Mouse (Mus musculus) midbrain, embryonic 16.5 days (tissue): ENCODE results near the gene Olfr965. TPM values are rescaled to one million over a fixed set of nuclear protein-coding genes. Genes with fewer than 3 reads are reported as not detected.
"Not testable (repeated sequence)": the region's sequence is repeated elsewhere in the genome, so short reads cannot be mapped to it uniquely, and the experiment has no call there.

Experiments used
- ATAC-seq: fragments of 200-750 bp; cut with Nextera tagmentation; 2 replicates; pipeline ENCODE4 v1.8.0; 2017; ENCODE audit warnings: moderate TSS enrichment
- H3K27ac ChIP-seq: fragments of 300-500 bp; sonication (generic); 2 replicates; pipeline ENCODE4 v1.5.1; 2014; ENCODE audit warnings: mild to moderate bottlenecking, low read length, mixed read lengths
- H3K27me3 ChIP-seq: fragments of 300-500 bp; sonication (generic); 2 replicates; pipeline ENCODE4 v1.6.1; 2014; ENCODE audit warnings: low read depth, low read length, mixed read lengths; ENCODE audit not compliant: control insufficient read depth, insufficient read depth
- H3K36me3 ChIP-seq: fragments of 300-500 bp; sonication (generic); 2 replicates; pipeline ENCODE4 v1.6.1; 2014; ENCODE audit warnings: mild to moderate bottlenecking, low read length, moderate library complexity, mixed read lengths; ENCODE audit not compliant: control insufficient read depth, insufficient read depth
- H3K4me1 ChIP-seq: fragments of 300-500 bp; sonication (generic); 2 replicates; pipeline ENCODE4 v1.6.1; 2014; ENCODE audit warnings: mild to moderate bottlenecking, low read length, mixed read lengths; ENCODE audit not compliant: control insufficient read depth, insufficient read depth
- H3K4me2 ChIP-seq: fragments of 300-500 bp; sonication (generic); 2 replicates; pipeline ENCODE4 v1.6.1; 2014; ENCODE audit warnings: mild to moderate bottlenecking, low read length, mixed read lengths
- H3K4me3 ChIP-seq: fragments of 300-500 bp; sonication (generic); 2 replicates; pipeline ENCODE4 v1.5.1; 2014; ENCODE audit warnings: low read depth, mild to moderate bottlenecking, low read length, moderate library complexity, mixed read lengths
- H3K9ac ChIP-seq: fragments of 300-500 bp; sonication (generic); 2 replicates; pipeline ENCODE4 v1.6.1; 2014; ENCODE audit warnings: low read depth, low read length, mixed read lengths
- H3K9me3 ChIP-seq: fragments of 300-500 bp; sonication (generic); replicated peaks from 2 replicates; pipeline ENCODE4 v1.6.1; 2014; ENCODE audit warnings: mild to moderate bottlenecking, low read length, mixed read lengths; ENCODE audit not compliant: control insufficient read depth, poor library complexity, severe bottlenecking
- WGBS: fragments of 180-500 bp; shearing (Covaris S2); extraction: QIAGEN DNeasy Blood & Tissue Kit; methylation state at CpG from one replicate; pipeline ENCODE4 v1.1.7; 2014; 5-methylcytosine and 5-hydroxymethylcytosine counted together
- polyA plus RNA-seq: library from polyadenylated mRNA; unstranded; fragments of >200 nt; fragmentation: Nextera tagmentation; extraction: Ambion mirVana; gene quantifications from 2 replicates; pipeline ENCODE4 v1.2.1, GENCODE M21; 2015

The Olfr965 gene
- polyA plus RNA-seq: not detected in 2 replicates

- Histone ChIP-seq H3K4me2 (no peak within 1 kb of the TSS), H3K36me3 (no peaks in the 10 kb centered on the region), H3K4me3 (no peak within 1 kb of the TSS), H3K27ac (no peak within 1 kb of the TSS), H3K9ac (no peak within 1 kb of the TSS), H3K9me3 (no peaks in the 10 kb centered on the region), H3K27me3 (no peaks in the 10 kb centered on the region), H3K4me1 (no peaks in the 10 kb centered on the region)
- ATAC-seq: no peak
Measured at GRCm38 (mm10) chr9:39711053-39711452, at the start of gene Olfr965. Gene Olfr965 (plus strand): TSS chr9:39711353.

- Histone ChIP-seq H3K4me1 (no peaks in the 10 kb centered on the region), H3K4me2 (no peak within 1 kb of the TSS), H3K36me3 (no peaks in the 10 kb centered on the region), H3K27ac (no peak within 1 kb of the TSS), H3K9ac (no peak within 1 kb of the TSS), H3K27me3 (no peaks in the 10 kb centered on the region), H3K4me3 (no peak within 1 kb of the TSS), H3K9me3 (no peaks in the 10 kb centered on the region)
- WGBS: 86% methylated on average over 1 of the region's 1 CpGs
- no peak for ATAC-seq
Measured at GRCm38 (mm10) chr9:39666905-39667304, 44.2 kb upstream of the Olfr965 start, which contains the start of gene Olfr963. Gene Olfr963 (plus strand): TSS chr9:39667205.

- H3K36me3 ChIP-seq: no peaks in the 10 kb centered on the region
- H3K4me3 ChIP-seq: no peak overlapping the region
- no peaks in the 10 kb centered on the region for H3K27me3 ChIP-seq
- 81% methylated on average over 2 of the region's 2 CpGs for WGBS
- H3K27ac ChIP-seq: no peak overlapping the region
- H3K9ac ChIP-seq: no peak overlapping the region
- H3K9me3 ChIP-seq: no peaks in the 10 kb centered on the region
- ATAC-seq: no peak
- H3K4me1 ChIP-seq: no peaks in the 10 kb centered on the region
- H3K4me2 ChIP-seq: no peak overlapping the region
Measured at GRCm38 (mm10) chr9:39669723-39670122, 41.4 kb upstream of the Olfr965 start.

- H3K27me3 ChIP-seq: no peaks in the 10 kb centered on the region
- H3K36me3 ChIP-seq: no peaks in the 10 kb centered on the region
- no peak overlapping the region for H3K9ac ChIP-seq
- 81% methylated on average over 2 of the region's 2 CpGs for WGBS
- no peaks in the 10 kb centered on the region for H3K9me3 ChIP-seq
- no peaks in the 10 kb centered on the region for H3K4me1 ChIP-seq
- H3K4me3 ChIP-seq: no peak overlapping the region
- H3K4me2 ChIP-seq: no peak overlapping the region
- H3K27ac ChIP-seq: no peak overlapping the region
- no peak for ATAC-seq
Measured at GRCm38 (mm10) chr9:39674820-39675219, 36.3 kb upstream of the Olfr965 start.

GRCm38 (mm10) chr9:39678557-39678956, 32.6 kb upstream of the Olfr965 start:
- H3K36me3 ChIP-seq: no peaks in the 10 kb centered on the region
- H3K27me3 ChIP-seq: no peaks in the 10 kb centered on the region
- H3K27ac ChIP-seq: no peak overlapping the region
- no peak for ATAC-seq
- no peak overlapping the region for H3K4me3 ChIP-seq
- 94% methylated on average over 2 of the region's 2 CpGs for WGBS
- H3K4me2 ChIP-seq: no peak overlapping the region
- no peaks in the 10 kb centered on the region for H3K9me3 ChIP-seq
- H3K9ac ChIP-seq: no peak overlapping the region
- H3K4me1 ChIP-seq: no peaks in the 10 kb centered on the region

- H3K9me3 ChIP-seq: no peaks in the 10 kb centered on the region
- WGBS: 53% methylated on average over 2 of the region's 2 CpGs
- no peak overlapping the region for H3K27ac ChIP-seq
- no peak overlapping the region for H3K4me3 ChIP-seq
- H3K4me1 ChIP-seq: no peaks in the 10 kb centered on the region
- H3K27me3 ChIP-seq: no peaks in the 10 kb centered on the region
- no peaks in the 10 kb centered on the region for H3K36me3 ChIP-seq
- no peak overlapping the region for H3K4me2 ChIP-seq
- peak; percentile 80 for ATAC-seq
- no peak overlapping the region for H3K9ac ChIP-seq
Measured at GRCm38 (mm10) chr9:39679280-39679679, 31.9 kb upstream of the Olfr965 start.

- H3K4me1 ChIP-seq, H3K4me2 ChIP-seq, H3K27ac ChIP-seq, H3K9me3 ChIP-seq, H3K4me3 ChIP-seq, H3K9ac ChIP-seq, H3K27me3 ChIP-seq, ATAC-seq, H3K36me3 ChIP-seq: not testable (repeated sequence)
- WGBS: 83% methylated on average over 7 of the region's 8 CpGs
Measured at GRCm38 (mm10) chr9:39701123-39701522, 10.0 kb upstream of the Olfr965 start.

- Histone ChIP-seq H3K36me3 (no peaks in the 10 kb centered on the region), H3K4me2 (no peak within 1 kb of the TSS), H3K4me3 (no peak within 1 kb of the TSS), H3K4me1 (no peaks in the 10 kb centered on the region), H3K9ac (no peak within 1 kb of the TSS), H3K27ac (no peak within 1 kb of the TSS), H3K9me3 (no peaks in the 10 kb centered on the region), H3K27me3 (no peaks in the 10 kb centered on the region)
- no peak for ATAC-seq
Measured at GRCm38 (mm10) chr9:39707017-39707416, 4.1 kb upstream of the Olfr965 start, which contains the start of gene Olfr149. Gene Olfr149 (minus strand): TSS chr9:39707117.

GRCm38 (mm10) chr9:39708958-39709357, 2.2 kb upstream of the Olfr965 start:
- Histone ChIP-seq H3K4me2 (no peak overlapping the region), H3K27ac (no peak overlapping the region), H3K9ac (no peak overlapping the region), H3K4me1 (no peaks in the 10 kb centered on the region), H3K27me3 (no peaks in the 10 kb centered on the region), H3K36me3 (no peaks in the 10 kb centered on the region), H3K9me3 (no peaks in the 10 kb centered on the region), H3K4me3 (no peak overlapping the region)
- WGBS: 70% methylated on average over 3 of the region's 3 CpGs
- ATAC-seq: no peak

GRCm38 (mm10) chr9:39730678-39731077, 19.5 kb downstream of the Olfr965 start, which contains the start of gene Olfr150:
Gene Olfr150 (plus strand): TSS chr9:39730978.
- Histone ChIP-seq H3K9ac (no peak within 1 kb of the TSS), H3K4me1 (no peaks in the 10 kb centered on the region), H3K9me3 (no peaks in the 10 kb centered on the region), H3K36me3 (no peaks in the 10 kb centered on the region), H3K27me3 (no peaks in the 10 kb centered on the region), H3K27ac (no peak within 1 kb of the TSS), H3K4me3 (no peak within 1 kb of the TSS), H3K4me2 (no peak within 1 kb of the TSS)
- no peak for ATAC-seq
